Mouse (Mus musculus) gastrocnemius, adult 8-10 months (tissue): ENCODE measurements around the gene Cldn16. TPM values are rescaled to one million over a fixed set of nuclear protein-coding genes. Genes with fewer than 3 reads are reported as not detected.

Source experiments
- total RNA-seq, 4 experiments: library from RNA; stranded (reverse); gene quantifications; 2 replicates each; pipeline ENCODE4 v1.2.4; 2022

The Cldn16 gene
- total RNA-seq, 4 experiments from 2014 or later: not detected

Other genes starting within 250 kb of the Cldn16 start
- 1 to 10 TPM in 2 of 4 experiments, under 1 TPM in 2; 0.82 to 1.6 (median 1.1) TPM for gene Cldn1, start 91.3 kb upstream of the Cldn16 start, total RNA-seq
- not detected for gene Tmem207, start 63.6 kb downstream of the Cldn16 start, total RNA-seq
- 1 to 10 TPM in 3 of 4 experiments, under 1 TPM in 1; 0.75 to 1.7 (median 1.5) TPM for gene Il1rap, start 118.6 kb downstream of the Cldn16 start, total RNA-seq